Mouse (Mus musculus) liver, embryonic 11.5 days (tissue): Measurements from ENCODE around the gene Ctbp1. TPM values are rescaled to one million over a fixed set of nuclear protein-coding genes. Genes with fewer than 3 reads are reported as not detected.

Experiments used
- ATAC-seq: fragments of 200-750 bp; cut with Nextera tagmentation; replicated peaks from 2 replicates; pipeline ENCODE4 v1.8.0; 2017; ENCODE audit warnings: moderate number of reproducible peaks, mild to moderate bottlenecking, moderate TSS enrichment, moderate library complexity; ENCODE audit not compliant: low FRiP score
- DNase-seq: peaks from one replicate; pipeline ENCODE4 v3.0.0-alpha.2; 2017; ENCODE audit warnings: low spot score
- H3K27ac ChIP-seq: fragments of 300-500 bp; sonication (generic); 2 replicates; pipeline ENCODE4 v1.5.1; 2014; ENCODE audit warnings: mild to moderate bottlenecking, low read depth, low read length, control low read depth
- H3K27me3 ChIP-seq: fragments of 300-500 bp; sonication (generic); replicated peaks from 2 replicates; pipeline ENCODE4 v1.6.1; 2014; ENCODE audit warnings: low read length, mixed read lengths; ENCODE audit not compliant: control insufficient read depth, insufficient read depth
- H3K36me3 ChIP-seq: fragments of 300-500 bp; sonication (generic); 2 replicates; pipeline ENCODE4 v1.6.1; 2014; ENCODE audit warnings: mild to moderate bottlenecking, low read length, moderate library complexity, mixed read lengths; ENCODE audit not compliant: control insufficient read depth, insufficient read depth
- H3K4me1 ChIP-seq: fragments of 300-500 bp; sonication (generic); replicated peaks from 2 replicates; pipeline ENCODE4 v1.6.1; 2014; ENCODE audit warnings: low read length, mixed read lengths; ENCODE audit not compliant: control insufficient read depth, insufficient read depth
- H3K4me2 ChIP-seq: fragments of 300-500 bp; sonication (generic); 2 replicates; pipeline ENCODE4 v1.6.1; 2014; ENCODE audit warnings: mild to moderate bottlenecking, control low read depth, moderate library complexity
- H3K4me3 ChIP-seq: fragments of 300-500 bp; sonication (generic); 2 replicates; pipeline ENCODE4 v1.5.1; 2014; ENCODE audit warnings: low read depth, low read length, control low read depth
- H3K9ac ChIP-seq: fragments of 300-500 bp; sonication (generic); 2 replicates; pipeline ENCODE4 v1.6.1; 2014; ENCODE audit warnings: low read depth, low read length, control low read depth
- H3K9me3 ChIP-seq: fragments of 300-500 bp; sonication (generic); 2 replicates; pipeline ENCODE4 v1.6.1; 2016; ENCODE audit warnings: low read length, inconsistent platforms, mixed read lengths; ENCODE audit not compliant: control insufficient read depth
- WGBS: fragments of 180-500 bp; shearing (Covaris S2); extraction: QIAGEN DNeasy Blood & Tissue Kit; methylation state at CpG from one replicate; pipeline ENCODE4 v1.1.7; 2014; 5-methylcytosine and 5-hydroxymethylcytosine counted together
- polyA plus RNA-seq: library from polyadenylated mRNA; unstranded; fragments of >200 nt; fragmentation: Nextera tagmentation; extraction: Ambion mirVana; gene quantifications from 2 replicates; pipeline ENCODE4 v1.2.1, GENCODE M21; 2014

Ctbp1 gene
- polyA plus RNA-seq, 1 experiment from 2014 or later = 322 TPM

DNA sequence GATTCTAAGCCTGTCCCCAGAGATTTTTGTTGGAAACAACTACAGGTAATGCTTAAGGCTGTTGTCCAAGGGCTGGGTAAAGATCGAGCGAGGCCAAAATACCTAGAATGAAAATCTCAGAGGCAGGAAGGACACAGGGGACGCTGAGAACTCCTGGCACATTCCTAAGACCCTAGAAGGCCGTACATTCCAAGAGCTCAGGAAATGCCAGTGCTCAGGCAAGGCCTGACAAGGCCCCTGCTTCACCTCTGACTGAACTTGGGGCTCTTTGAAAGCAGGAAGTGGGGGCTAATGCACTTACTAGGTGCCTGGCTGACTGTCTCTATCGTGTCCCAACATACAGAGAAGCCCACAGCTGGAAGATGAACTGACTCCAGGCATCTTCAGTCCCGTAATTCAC is 52.4 kb downstream of the Ctbp1 start:
- Histone ChIP-seq H3K36me3 (no peaks in the 10 kb centered on the region), H3K27ac (peak overlapping the region; percentile 34; the same call in 1 of the 2 replicates), H3K9me3 (no peaks in the 10 kb centered on the region), H3K4me1 (peaks cover 34% of the 10 kb centered on the region), H3K9ac (no peak overlapping the region), H3K4me3 (no peak overlapping the region), H3K27me3 (0 out of 2 replicates have a peak, but pooled peaks cover 2% of the 10 kb centered on the region), H3K4me2 (no peak overlapping the region)
- ATAC-seq (no peak), DNase-seq (no peak)
- 43% methylated on average over 6 of the region's 6 CpGs for WGBS

- Histone ChIP-seq H3K27ac (no peak overlapping the region), H3K4me1 (peaks cover 40% of the 10 kb centered on the region), H3K27me3 (no peaks in the 10 kb centered on the region), H3K36me3 (no peaks in the 10 kb centered on the region), H3K9me3 (no peaks in the 10 kb centered on the region), H3K4me2 (no peak overlapping the region), H3K4me3 (no peak overlapping the region), H3K9ac (no peak overlapping the region)
- 81% methylated on average over 10 of the region's 10 CpGs for WGBS
- ATAC-seq (no peak), DNase-seq (no peak)
Measured at GRCm38 (mm10) chr5:33220350-33221044, 54.3 kb downstream of the Ctbp1 start.

GRCm38 (mm10) chr5:33219831-33220230 is 55.0 kb downstream of the Ctbp1 start:
- no peaks in the 10 kb centered on the region for H3K36me3 ChIP-seq
- H3K4me1 ChIP-seq = peaks cover 40% of the 10 kb centered on the region
- no peak overlapping the region for H3K9ac ChIP-seq
- ATAC-seq (no peak), DNase-seq (no peak)
- no peak overlapping the region for H3K4me2 ChIP-seq
- H3K9me3 ChIP-seq = no peaks in the 10 kb centered on the region
- H3K27ac ChIP-seq = no peak overlapping the region
- no peaks in the 10 kb centered on the region for H3K27me3 ChIP-seq
- no peak overlapping the region for H3K4me3 ChIP-seq
- 83% methylated on average over 4 of the region's 4 CpGs for WGBS

- Histone ChIP-seq H3K9me3 (no peaks in the 10 kb centered on the region), H3K36me3 (no peaks in the 10 kb centered on the region; the same call in 1 of the 2 replicates), H3K9ac (peak overlapping the region; percentile 30; the same call in 1 of the 2 replicates), H3K27me3 (no peaks in the 10 kb centered on the region), H3K4me3 (no peak overlapping the region), H3K27ac (peak overlapping the region; percentile 75), H3K4me2 (peak overlapping the region; percentile 50), H3K4me1 (peaks cover 40% of the 10 kb centered on the region)
- ATAC-seq (no peak), DNase-seq (no peak)
- 72% methylated on average over 20 of the region's 20 CpGs for WGBS
Measured at GRCm38 (mm10) chr5:33218746-33219449, 55.9 kb downstream of the Ctbp1 start.

DNA sequence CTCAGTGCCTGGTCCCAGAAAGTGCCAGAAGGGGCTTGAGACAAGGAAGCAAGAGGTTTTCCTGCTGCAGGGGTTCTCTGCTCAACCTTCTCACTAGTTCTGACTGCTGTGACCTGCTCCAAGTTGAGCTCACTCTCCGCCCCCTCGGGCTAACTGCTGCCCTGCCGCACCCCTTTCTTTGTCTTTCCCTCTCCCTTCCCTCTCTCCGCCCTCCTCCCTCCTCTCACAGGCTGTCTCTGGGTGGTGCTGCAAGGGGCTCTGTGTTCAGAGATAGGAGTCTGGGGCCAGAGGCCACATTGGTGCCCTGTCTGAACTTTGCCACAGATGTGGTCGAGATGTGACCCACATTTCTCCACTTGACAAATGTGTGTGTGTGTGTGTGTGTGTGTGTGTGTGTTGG is 56.7 kb downstream of the Ctbp1 start, which contains the start of gene Spon2:
Spon2 (minus strand) TSS at position 375 of the 400 bp plus-strand sequence.
- peak within 1 kb of the TSS; percentile 75 for H3K27ac ChIP-seq
- H3K9ac ChIP-seq = peak within 1 kb of the TSS; percentile 30
- H3K27me3 ChIP-seq = no peaks in the 10 kb centered on the region
- peaks cover 38% of the 10 kb centered on the region for H3K4me1 ChIP-seq
- H3K4me3 ChIP-seq = peak within 1 kb of the TSS; percentile 20; the same call in 1 of the 2 replicates
- peaks cover 2% of the 10 kb centered on the region; the same call in 1 of the 2 replicates for H3K36me3 ChIP-seq
- DNase-seq (peak; percentile 64), ATAC-seq (peak; percentile 93)
- H3K4me2 ChIP-seq = peak within 1 kb of the TSS; percentile 50
- 11% methylated on average over 5 of the region's 5 CpGs for WGBS
- no peaks in the 10 kb centered on the region for H3K9me3 ChIP-seq

DNA sequence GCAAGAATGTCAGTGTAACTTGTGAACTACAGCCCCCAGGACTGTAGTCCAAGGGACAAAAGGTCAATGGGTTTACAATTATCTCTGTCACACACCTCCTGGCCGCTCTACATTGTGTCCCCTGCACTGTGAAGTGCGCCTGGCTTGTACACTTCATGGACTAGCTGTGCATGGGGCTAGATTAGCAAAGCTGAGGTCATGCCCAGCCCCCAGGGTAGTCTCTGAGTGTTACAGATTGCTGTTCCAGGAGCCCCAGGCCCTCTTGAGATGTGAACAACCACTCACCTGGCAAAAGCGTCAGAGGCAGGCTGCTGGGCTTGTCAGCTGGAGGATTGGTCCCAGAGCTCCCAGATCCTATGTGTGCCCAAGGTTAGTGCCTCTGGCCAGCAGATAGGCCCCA is 57.1 kb downstream of the Ctbp1 start:
- H3K9ac ChIP-seq = peak overlapping the region; percentile 30
- no peaks in the 10 kb centered on the region for H3K9me3 ChIP-seq
- peak overlapping the region; percentile 20; the same call in 1 of the 2 replicates for H3K4me3 ChIP-seq
- H3K27ac ChIP-seq = peak overlapping the region; percentile 75; the same call in 1 of the 2 replicates
- DNase-seq (peak; percentile 41), ATAC-seq (peak; percentile 70)
- peaks cover 34% of the 10 kb centered on the region for H3K4me1 ChIP-seq
- peaks cover 2% of the 10 kb centered on the region; the same call in 1 of the 2 replicates for H3K36me3 ChIP-seq
- peak overlapping the region; percentile 50 for H3K4me2 ChIP-seq
- no peaks in the 10 kb centered on the region for H3K27me3 ChIP-seq
- 43% methylated on average over 3 of the region's 3 CpGs for WGBS

DNA sequence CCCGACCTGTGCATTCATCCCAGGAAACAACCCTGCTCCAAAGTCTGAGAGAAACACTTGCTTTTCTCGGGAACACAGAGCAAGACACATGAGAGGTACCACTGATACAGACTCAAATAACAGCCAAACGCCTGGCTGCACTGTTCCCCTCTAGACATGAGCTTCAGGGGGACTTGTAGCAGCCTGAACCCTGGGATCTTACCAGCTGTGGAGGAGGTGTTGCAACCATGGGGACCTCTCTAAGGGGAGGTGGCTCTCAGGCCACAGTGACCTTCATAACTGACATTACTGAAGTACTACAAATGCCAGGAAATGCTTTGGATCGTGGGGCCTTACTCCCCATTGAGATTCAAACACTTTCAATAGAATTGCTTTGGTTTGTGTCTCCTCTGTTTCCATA is 60.1 kb downstream of the Ctbp1 start:
- peaks cover 2% of the 10 kb centered on the region; the same call in 1 of the 2 replicates for H3K36me3 ChIP-seq
- H3K4me2 ChIP-seq = no peak overlapping the region
- 75% methylated on average over 4 of the region's 4 CpGs for WGBS
- no peak overlapping the region for H3K4me3 ChIP-seq
- no peaks in the 10 kb centered on the region for H3K9me3 ChIP-seq
- H3K4me1 ChIP-seq = peaks cover 27% of the 10 kb centered on the region
- no peak overlapping the region for H3K9ac ChIP-seq
- no peak for ATAC-seq
- H3K27me3 ChIP-seq = no peaks in the 10 kb centered on the region
- no peak for DNase-seq
- H3K27ac ChIP-seq = no peak overlapping the region

DNA sequence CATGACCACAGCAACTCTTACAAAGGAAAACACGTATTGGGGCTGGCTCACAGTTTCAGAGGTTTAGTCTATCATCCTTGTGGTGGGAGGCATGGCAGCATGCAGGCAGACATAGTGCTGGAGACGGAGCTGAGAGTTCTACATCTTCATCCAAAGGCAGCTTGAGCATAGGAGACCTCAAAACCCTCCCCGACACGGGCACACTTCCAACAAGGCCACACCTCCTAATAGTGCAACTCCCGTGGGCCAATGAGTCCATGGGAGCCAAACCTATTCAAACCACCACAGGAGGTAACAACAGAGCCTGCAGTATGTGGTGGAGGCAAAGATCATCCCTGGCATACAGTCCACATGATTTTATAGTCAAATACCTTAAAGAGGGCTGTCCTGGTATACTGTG is 63.5 kb downstream of the Ctbp1 start:
- no peak for ATAC-seq
- H3K27me3 ChIP-seq = no peaks in the 10 kb centered on the region
- H3K36me3 ChIP-seq = peaks cover 2% of the 10 kb centered on the region; the same call in 1 of the 2 replicates
- H3K9ac ChIP-seq = no peak overlapping the region
- H3K27ac ChIP-seq = no peak overlapping the region
- no peak overlapping the region for H3K4me2 ChIP-seq
- WGBS = 83% methylated on average over 5 of the region's 5 CpGs
- no peak for DNase-seq
- no peak overlapping the region for H3K4me3 ChIP-seq
- no peaks in the 10 kb centered on the region for H3K4me1 ChIP-seq
- H3K9me3 ChIP-seq = no peaks in the 10 kb centered on the region
